Mouse (Mus musculus): Measurements from ENCODE around the gene Mapkapk2. TPM values are rescaled to one million over a fixed set of nuclear protein-coding genes. Genes with fewer than 3 reads are reported as not detected.

Mapkapk2 gene
- polyA plus RNA-seq, 1 experiment from 2014 or later: 34.6 TPM

DNA sequence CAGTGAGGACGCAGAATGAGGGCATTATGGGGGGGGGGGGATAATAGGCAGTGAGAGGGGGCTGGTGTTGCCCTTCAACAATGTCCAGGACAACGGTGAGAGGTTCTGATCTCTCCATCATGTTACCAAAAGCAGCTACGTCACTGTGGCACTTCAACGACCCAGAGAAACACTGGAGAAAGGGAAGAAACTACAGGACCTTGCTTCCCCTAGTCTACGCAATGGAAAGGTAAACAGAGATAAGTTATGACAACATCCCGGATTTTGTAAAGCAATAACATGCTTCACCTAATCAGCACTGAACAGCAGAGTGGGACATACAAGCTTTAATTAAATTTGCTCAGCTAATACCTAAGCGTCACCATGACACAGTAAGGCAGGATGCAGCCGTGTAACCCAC lies 3.7 kb downstream of the Mapkapk2 start:
- H3K9me3 ChIP-seq (ENCODE audit: control insufficient read depth, low read length): no peaks in the 10 kb centered on the region
- no peak for ATAC-seq (ENCODE audit: low FRiP score, low TSS enrichment)
- H3K4me1 ChIP-seq (replicated peaks; ENCODE audit: control insufficient read depth, insufficient read depth): peaks cover 30% of the 10 kb centered on the region

DNA sequence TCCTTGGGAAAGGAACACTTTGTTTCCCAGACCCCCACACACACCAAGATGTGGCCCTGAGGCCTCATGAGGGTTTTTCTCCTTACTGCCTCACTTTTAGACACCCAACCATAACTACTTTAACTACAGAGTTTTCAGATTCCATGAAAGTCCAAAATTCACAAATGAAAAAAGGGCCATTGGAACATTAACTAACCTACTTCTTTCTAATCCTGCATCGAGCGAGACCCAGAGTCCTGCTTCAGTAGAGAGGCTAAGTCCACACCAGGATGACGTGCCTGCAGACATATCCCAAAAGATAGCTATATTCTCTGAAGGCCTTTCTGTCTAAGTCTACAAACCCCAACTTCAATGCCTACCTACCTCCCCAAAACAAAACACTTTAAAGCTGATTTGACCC lies 4.8 kb downstream of the Mapkapk2 start:
- H3K4me3 ChIP-seq (ENCODE audit: low read depth, low read length): no peak overlapping the region
- TF ChIP-seq EP300 (optimal IDR thresholded peaks at IDR 0.05): no peak
- TF ChIP-seq CTCF (IDR thresholded peaks at IDR 0.05; ENCODE audit: low read depth): no peak
- WGBS: 91% methylated on average over 3 of the region's 3 CpGs
- DNase-seq (ENCODE audit: low spot score): no peak
- peaks cover 30% of the 10 kb centered on the region for H3K4me1 ChIP-seq (replicated peaks; ENCODE audit: control insufficient read depth, insufficient read depth)
- no peaks in the 10 kb centered on the region for H3K9me3 ChIP-seq (ENCODE audit: control insufficient read depth, low read length)
- no peak overlapping the region for H3K9ac ChIP-seq (ENCODE audit: low read length)
- H3K4me2 ChIP-seq (replicated peaks; ENCODE audit: low read depth): no peak overlapping the region
- no peak for ATAC-seq (ENCODE audit: low FRiP score, low TSS enrichment)
- no peaks in the 10 kb centered on the region for H3K36me3 ChIP-seq (ENCODE audit: control insufficient read depth, insufficient read depth, low read length)
- H3K27me3 ChIP-seq (ENCODE audit: control insufficient read depth, insufficient read depth, low read length): no peaks in the 10 kb centered on the region
- H3K27ac ChIP-seq (replicated peaks): no peak overlapping the region

More for the DNA sequence above, 3.7 kb downstream of the Mapkapk2 start:
- no peak overlapping the region for H3K27ac ChIP-seq (replicated peaks)
- DNase-seq (ENCODE audit: low spot score): no peak
- H3K27me3 ChIP-seq (ENCODE audit: control insufficient read depth, insufficient read depth, low read length): no peaks in the 10 kb centered on the region
- H3K9ac ChIP-seq (ENCODE audit: low read length): no peak overlapping the region
- WGBS: 53% methylated on average over 8 of the region's 8 CpGs
- H3K4me2 ChIP-seq (replicated peaks; ENCODE audit: low read depth): no peak overlapping the region; the same call in 1 of the 2 replicates
- TF ChIP-seq CTCF (IDR thresholded peaks at IDR 0.05; ENCODE audit: low read depth) (no peak), EP300 (optimal IDR thresholded peaks at IDR 0.05) (no peak)
- no peak overlapping the region for H3K4me3 ChIP-seq (ENCODE audit: low read depth, low read length)
- no peaks in the 10 kb centered on the region for H3K36me3 ChIP-seq (ENCODE audit: control insufficient read depth, insufficient read depth, low read length)

DNA sequence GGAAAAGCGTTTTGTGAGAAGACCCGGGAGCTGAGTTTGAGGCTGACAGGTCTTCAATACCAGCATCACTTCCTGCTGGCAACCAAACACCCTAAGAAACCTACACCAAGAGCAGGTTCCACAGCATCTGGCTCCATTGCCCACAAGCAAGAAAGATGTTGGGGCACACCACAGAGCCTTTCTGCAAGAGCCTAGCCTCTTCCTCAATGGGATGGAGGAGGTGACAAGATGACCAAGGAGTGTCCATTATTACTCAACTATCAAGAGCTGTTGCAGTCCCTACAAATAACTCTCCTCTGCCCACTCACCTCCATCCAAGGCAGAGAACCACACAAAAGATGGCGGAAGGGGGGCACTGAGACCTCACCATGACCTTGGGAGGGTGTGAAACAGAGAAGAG lies 5.5 kb downstream of the Mapkapk2 start:
- Histone ChIP-seq H3K4me2 (replicated peaks; ENCODE audit: low read depth) (no peak overlapping the region), H3K9ac (ENCODE audit: low read length) (no peak overlapping the region), H3K9me3 (ENCODE audit: control insufficient read depth, low read length) (no peaks in the 10 kb centered on the region), H3K36me3 (ENCODE audit: control insufficient read depth, insufficient read depth, low read length) (no peaks in the 10 kb centered on the region), H3K27me3 (ENCODE audit: control insufficient read depth, insufficient read depth, low read length) (no peaks in the 10 kb centered on the region), H3K4me3 (ENCODE audit: low read depth, low read length) (no peak overlapping the region), H3K4me1 (replicated peaks; ENCODE audit: control insufficient read depth, insufficient read depth) (peaks cover 30% of the 10 kb centered on the region), H3K27ac (replicated peaks) (no peak overlapping the region)
- TF ChIP-seq CTCF (IDR thresholded peaks at IDR 0.05; ENCODE audit: low read depth): no peak
- TF ChIP-seq EP300 (optimal IDR thresholded peaks at IDR 0.05): no peak
- DNase-seq (ENCODE audit: low spot score) (no peak), ATAC-seq (ENCODE audit: low FRiP score, low TSS enrichment) (no peak)
- WGBS: 85% methylated on average over 3 of the region's 3 CpGs

DNA sequence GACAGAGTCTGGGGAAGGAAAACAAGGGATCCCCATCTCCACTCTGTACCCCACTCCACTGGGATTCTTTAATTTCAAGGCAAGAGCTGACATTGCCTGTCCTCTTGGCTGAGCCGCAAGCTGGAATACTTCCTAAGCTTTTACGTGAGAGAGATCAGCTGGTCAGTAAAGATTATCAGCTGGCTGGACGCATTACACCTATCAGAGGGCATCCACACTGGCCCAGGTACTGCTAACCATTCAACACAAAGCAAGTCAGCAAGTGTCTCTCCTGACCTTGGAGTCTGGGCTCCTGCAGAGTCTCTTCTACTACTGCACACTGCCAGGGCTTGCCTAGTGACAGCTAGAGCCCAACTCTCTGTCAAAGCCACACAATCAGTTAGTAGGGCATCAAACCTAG lies 6.1 kb downstream of the Mapkapk2 start:
- 64% methylated on average over 3 of the region's 3 CpGs for WGBS

DNA sequence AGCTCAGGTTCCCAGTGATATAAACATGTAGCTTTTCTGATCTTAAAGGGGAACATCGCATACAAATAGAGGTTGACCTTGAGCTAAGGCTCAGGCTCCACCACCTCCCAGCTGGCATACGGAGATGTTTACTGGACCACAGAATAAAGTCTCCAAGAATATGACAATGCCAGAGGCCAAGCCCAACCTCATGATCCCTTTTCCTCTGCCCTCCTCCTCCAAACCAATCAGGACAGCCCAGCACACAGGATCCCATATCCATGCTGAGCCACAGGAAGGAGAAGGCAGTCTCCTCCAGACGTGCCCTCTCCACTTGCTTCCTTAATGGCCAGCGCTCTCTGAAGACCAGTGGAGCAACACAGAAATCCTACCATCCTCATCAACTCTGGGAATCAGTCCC lies 6.7 kb downstream of the Mapkapk2 start:
- ATAC-seq (ENCODE audit: low FRiP score, low TSS enrichment) (no peak), DNase-seq (ENCODE audit: low spot score) (no peak)
- 0 out of 2 replicates have a peak overlapping the region, but pooled peaks have one; percentile 30 for H3K27ac ChIP-seq (replicated peaks)
- no peaks in the 10 kb centered on the region for H3K27me3 ChIP-seq (ENCODE audit: control insufficient read depth, insufficient read depth, low read length)
- 55% methylated on average over 4 of the region's 4 CpGs for WGBS
- no peaks in the 10 kb centered on the region for H3K36me3 ChIP-seq (ENCODE audit: control insufficient read depth, insufficient read depth, low read length)
- no peak overlapping the region for H3K4me2 ChIP-seq (replicated peaks; ENCODE audit: low read depth)
- peaks cover 37% of the 10 kb centered on the region for H3K4me1 ChIP-seq (replicated peaks; ENCODE audit: control insufficient read depth, insufficient read depth)
- H3K9ac ChIP-seq (ENCODE audit: low read length): 0 out of 2 replicates have a peak overlapping the region, but pooled peaks have one; percentile 4
- TF ChIP-seq CTCF (IDR thresholded peaks at IDR 0.05; ENCODE audit: low read depth) (no peak), EP300 (optimal IDR thresholded peaks at IDR 0.05) (no peak)
- H3K4me3 ChIP-seq (ENCODE audit: low read depth, low read length): no peak overlapping the region
- H3K9me3 ChIP-seq (ENCODE audit: control insufficient read depth, low read length): no peaks in the 10 kb centered on the region

More for the DNA sequence above, 6.1 kb downstream of the Mapkapk2 start:
- Histone ChIP-seq H3K36me3 (ENCODE audit: control insufficient read depth, insufficient read depth, low read length) (no peaks in the 10 kb centered on the region), H3K27ac (replicated peaks) (no peak overlapping the region), H3K9ac (ENCODE audit: low read length) (no peak overlapping the region), H3K9me3 (ENCODE audit: control insufficient read depth, low read length) (no peaks in the 10 kb centered on the region), H3K4me3 (ENCODE audit: low read depth, low read length) (no peak overlapping the region), H3K27me3 (ENCODE audit: control insufficient read depth, insufficient read depth, low read length) (no peaks in the 10 kb centered on the region), H3K4me2 (replicated peaks; ENCODE audit: low read depth) (no peak overlapping the region), H3K4me1 (replicated peaks; ENCODE audit: control insufficient read depth, insufficient read depth) (peaks cover 37% of the 10 kb centered on the region)
- DNase-seq (ENCODE audit: low spot score) (no peak), ATAC-seq (ENCODE audit: low FRiP score, low TSS enrichment) (no peak)
- TF ChIP-seq CTCF (IDR thresholded peaks at IDR 0.05; ENCODE audit: low read depth) (no peak), EP300 (optimal IDR thresholded peaks at IDR 0.05) (no peak)

DNA sequence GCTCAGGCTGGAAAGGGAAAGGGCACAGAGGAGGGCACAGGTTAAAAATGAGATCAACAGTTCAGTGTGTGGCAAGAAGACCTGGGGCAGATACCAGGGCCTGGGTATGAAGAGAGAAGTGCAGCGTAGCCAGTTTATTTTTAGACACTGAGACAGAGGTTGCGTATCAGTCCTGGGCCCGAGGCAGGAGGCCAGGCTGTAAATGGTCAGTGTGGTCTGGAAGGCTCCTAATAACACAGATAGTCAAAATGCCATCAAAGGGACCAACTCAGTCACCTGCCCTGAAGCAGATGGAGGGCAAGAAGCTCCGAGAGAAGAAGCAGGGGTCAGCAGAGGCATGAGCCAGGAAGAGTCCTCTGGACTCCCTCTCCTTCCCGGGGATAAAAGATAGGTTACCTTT lies 7.4 kb downstream of the Mapkapk2 start:
- H3K9me3 ChIP-seq (ENCODE audit: control insufficient read depth, low read length): no peaks in the 10 kb centered on the region
- peaks cover 35% of the 10 kb centered on the region for H3K4me1 ChIP-seq (replicated peaks; ENCODE audit: control insufficient read depth, insufficient read depth)
- H3K9ac ChIP-seq (ENCODE audit: low read length): 0 out of 2 replicates have a peak overlapping the region, but pooled peaks have one; percentile 4
- H3K4me3 ChIP-seq (ENCODE audit: low read depth, low read length): no peak overlapping the region
- 48% methylated on average over 5 of the region's 5 CpGs for WGBS
- H3K36me3 ChIP-seq (ENCODE audit: control insufficient read depth, insufficient read depth, low read length): no peaks in the 10 kb centered on the region
- TF ChIP-seq EP300 (optimal IDR thresholded peaks at IDR 0.05): no peak
- no peak for TF ChIP-seq CTCF (IDR thresholded peaks at IDR 0.05; ENCODE audit: low read depth)
- DNase-seq (ENCODE audit: low spot score) (no peak), ATAC-seq (ENCODE audit: low FRiP score, low TSS enrichment) (no peak)
- no peaks in the 10 kb centered on the region for H3K27me3 ChIP-seq (ENCODE audit: control insufficient read depth, insufficient read depth, low read length)
- 0 out of 2 replicates have a peak overlapping the region, but pooled peaks have one; percentile 40 for H3K27ac ChIP-seq (replicated peaks)
- no peak overlapping the region for H3K4me2 ChIP-seq (replicated peaks; ENCODE audit: low read depth)
